ENCODE assay signal across 13 mouse cellular contexts in genomic region chr17:29428213-29428612, GRCm38 (mm10).
DNase-seq lines count a peak whose midpoint lies in the region; ATAC-seq lines count a peak whose summit lies in the region.
"Had no signal": no experiment of that assay in that cellular context is flagged by ENCODE, and none has a peak within 500 bp of the region (broad histone marks: within the 10 kb centered on the region; RNA-seq: fewer than 3 reads in every experiment).

No protein-coding gene starts in this region.

- H3K9ac ChIP-seq in heart, embryonic 12.5 days, result peak overlapping the region; percentile 4; the same call in 1 of the 2 replicates
- H3K9ac ChIP-seq in liver, embryonic 13.5 days, result peak overlapping the region; percentile 23
- no peak overlapping the region for H3K9ac ChIP-seq in limb, embryonic 12.5 days (replicated peaks)
- H3K9ac ChIP-seq: embryonic facial prominence, embryonic 13.5 days; forebrain, embryonic 12.5 days; lung, embryonic 15.5 days had no signal

- 44% methylated on average over 8 of the region's 8 CpGs for WGBS in heart, embryonic 12.5 days
- 59% methylated on average over 8 of the region's 8 CpGs for WGBS in liver, embryonic 13.5 days (ENCODE audit: insufficient replicate concordance)
- WGBS in limb, embryonic 12.5 days, result 41% methylated on average over 8 of the region's 8 CpGs

- ATAC-seq in heart, embryonic 12.5 days (ENCODE audit: insufficient number of reproducible peaks, low FRiP score), result no peak
- no peak for ATAC-seq in liver, embryonic 13.5 days (ENCODE audit: low read depth)
- ATAC-seq in limb, embryonic 12.5 days (ENCODE audit: insufficient number of reproducible peaks, insufficient read depth, low FRiP score, low TSS enrichment, low read depth), result no peak

- no peaks in the 10 kb centered on the region for H3K27me3 ChIP-seq in heart, embryonic 12.5 days (replicated peaks)
- peaks cover 16% of the 10 kb centered on the region; the same call in 1 of the 2 replicates for H3K27me3 ChIP-seq in liver, embryonic 13.5 days
- H3K27me3 ChIP-seq in limb, embryonic 12.5 days, result no peaks in the 10 kb centered on the region
- H3K27me3 ChIP-seq: embryonic facial prominence, embryonic 13.5 days; forebrain, embryonic 12.5 days; lung, embryonic 15.5 days; megakaryocyte, embryonic 14.5 days had no signal

- DNase-seq in heart, postnatal 10 days, result no peak
- no peak for DNase-seq in liver, embryonic 13.5 days
- DNase-seq in liver, result no peak
- DNase-seq in Muller cell, postnatal 12 days (ENCODE audit: inconsistent ontology term), result peak; percentile 51
- no peak for DNase-seq in right cerebral cortex, postnatal 10 days (ENCODE audit: low spot score in 2 of 2)
- DNase-seq: cerebellum, postnatal 25 days had no signal

- no peak overlapping the region for H3K4me2 ChIP-seq in heart, embryonic 12.5 days
- H3K4me2 ChIP-seq in liver, embryonic 13.5 days, result no peak overlapping the region
- H3K4me2 ChIP-seq in limb, embryonic 12.5 days, result no peak overlapping the region
- H3K4me2 ChIP-seq: embryonic facial prominence, embryonic 13.5 days; forebrain, embryonic 12.5 days; lung, embryonic 15.5 days had no signal

- no peaks in the 10 kb centered on the region for H3K9me3 ChIP-seq in heart, embryonic 12.5 days (replicated peaks)
- H3K9me3 ChIP-seq in liver, embryonic 13.5 days (replicated peaks), result peaks cover 5% of the 10 kb centered on the region; the same call in 1 of the 2 replicates
- no peaks in the 10 kb centered on the region for H3K9me3 ChIP-seq in limb, embryonic 12.5 days
- H3K9me3 ChIP-seq: embryonic facial prominence, embryonic 13.5 days; forebrain, embryonic 12.5 days; G1E; lung, embryonic 15.5 days; megakaryocyte, embryonic 14.5 days had no signal

- no peak overlapping the region for H3K4me3 ChIP-seq in heart, embryonic 12.5 days
- H3K4me3 ChIP-seq in liver, embryonic 13.5 days (replicated peaks), result no peak overlapping the region
- H3K4me3 ChIP-seq in limb, embryonic 12.5 days (replicated peaks), result no peak overlapping the region
- H3K4me3 ChIP-seq: embryonic facial prominence, embryonic 13.5 days; forebrain, embryonic 12.5 days; lung, embryonic 15.5 days; megakaryocyte, embryonic 14.5 days had no signal

- no peak overlapping the region for H3K27ac ChIP-seq in heart, embryonic 12.5 days (ENCODE audit: poor library complexity, severe bottlenecking)
- peak overlapping the region; percentile 58 for H3K27ac ChIP-seq in liver, embryonic 13.5 days
- 0 out of 2 replicates have a peak overlapping the region, but pooled peaks have one; percentile 53 for H3K27ac ChIP-seq in limb, embryonic 12.5 days
- H3K27ac ChIP-seq: embryonic facial prominence, embryonic 13.5 days; forebrain, embryonic 12.5 days; lung, embryonic 15.5 days had no signal

- peaks cover 40% of the 10 kb centered on the region for H3K4me1 ChIP-seq in heart, embryonic 12.5 days (replicated peaks)
- peaks cover 57% of the 10 kb centered on the region for H3K4me1 ChIP-seq in liver, embryonic 13.5 days (replicated peaks)
- H3K4me1 ChIP-seq in limb, embryonic 12.5 days (replicated peaks), result peaks cover 21% of the 10 kb centered on the region

- H3K36me3 ChIP-seq in heart, embryonic 12.5 days, result no peaks in the 10 kb centered on the region
- peaks cover 2% of the 10 kb centered on the region; the same call in 1 of the 2 replicates for H3K36me3 ChIP-seq in liver, embryonic 13.5 days
- H3K36me3 ChIP-seq in limb, embryonic 12.5 days, result no peaks in the 10 kb centered on the region
- H3K36me3 ChIP-seq: embryonic facial prominence, embryonic 13.5 days; forebrain, embryonic 12.5 days; G1E; lung, embryonic 15.5 days had no signal

- intact Hi-C loops in heart, postnatal 10 days (cut with DNase I), result no loop called here
